In the genomic region with DNA sequence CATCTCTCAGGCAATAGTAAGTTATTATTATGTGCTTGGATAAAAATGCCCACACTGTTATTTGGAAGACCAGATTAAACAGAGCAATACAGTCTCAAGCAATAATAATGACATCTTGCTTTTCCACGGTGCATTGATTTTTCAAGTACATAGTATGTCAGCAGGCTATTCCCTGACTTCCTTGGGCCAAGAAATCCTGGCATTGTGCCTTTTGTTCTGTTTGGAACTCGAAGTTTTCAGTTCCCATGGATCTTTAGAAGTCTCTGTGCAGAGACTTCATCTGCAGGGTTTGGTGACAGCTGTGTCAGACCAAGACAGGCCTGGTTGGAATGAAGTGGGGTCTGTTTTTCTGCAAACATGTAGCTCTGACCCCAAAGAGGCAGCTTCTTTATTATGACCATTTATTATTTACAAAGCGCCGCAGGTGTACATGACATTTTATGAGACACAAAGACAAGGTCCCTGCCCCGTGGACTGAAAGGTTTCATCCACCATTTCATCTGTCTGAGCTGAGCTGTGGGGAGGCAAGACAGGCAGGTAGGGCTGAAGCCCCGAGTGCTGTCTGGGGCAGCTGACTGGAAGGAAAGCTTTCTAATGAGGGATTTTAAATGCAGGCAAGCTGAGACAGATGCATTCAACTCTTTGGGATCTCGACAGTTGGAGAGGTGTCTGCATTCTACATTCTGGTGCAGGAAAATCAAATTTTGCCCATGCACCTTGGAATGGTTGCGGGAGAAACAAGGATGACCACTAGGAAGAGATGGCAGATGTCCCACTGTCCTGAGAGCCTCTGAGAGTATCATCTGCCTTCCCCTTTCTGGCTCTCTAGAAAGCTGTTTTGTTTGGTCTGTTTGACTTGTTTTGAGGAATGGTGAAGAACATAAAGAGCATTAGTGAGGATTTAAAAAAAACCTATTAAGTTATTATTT, we compare ENCODE assay signal across 23 mouse cellular contexts. TPM values are rescaled to one million over a fixed set of nuclear protein-coding genes. Genes with fewer than 3 reads are reported as not detected.
DNase-seq lines count a peak whose midpoint lies in the region; ATAC-seq and TF ChIP-seq lines count a peak whose summit lies in the region.
"Had no signal": no experiment of that assay in that cellular context is flagged by ENCODE, and none has a peak within 500 bp of the region (broad histone marks: within the 10 kb centered on the region; RNA-seq: fewer than 3 reads in every experiment).

No protein-coding gene starts in this region.

- 41% methylated on average over 8 of the region's 8 CpGs for WGBS in cerebellum, adult 2 months
- 58% methylated on average over 8 of the region's 8 CpGs for WGBS in hindbrain, embryonic 15.5 days
- whole genome bisulfite sequencing in hindbrain, embryonic 12.5 days = 66% methylated on average over 8 of the region's 8 CpGs
- 51% methylated on average over 8 of the region's 8 CpGs for WGBS in midbrain, postnatal 0 days
- 46% methylated on average over 8 of the region's 8 CpGs for WGBS in midbrain, embryonic 16.5 days
- WGBS in stomach, postnatal 0 days = 45% methylated on average over 8 of the region's 8 CpGs

- H3K4me3 ChIP-seq in cerebellum, adult 2 months (replicated peaks; ENCODE audit: insufficient read depth, low read depth, low read length) = no peak overlapping the region
- no peak overlapping the region for H3K4me3 ChIP-seq in hindbrain, embryonic 15.5 days
- no peak overlapping the region for H3K4me3 ChIP-seq in hindbrain, embryonic 12.5 days
- no peak overlapping the region for H3K4me3 ChIP-seq in midbrain, postnatal 0 days (ENCODE audit: low read depth, low read length)
- H3K4me3 ChIP-seq in midbrain, embryonic 16.5 days (ENCODE audit: low read depth, low read length) = no peak overlapping the region
- H3K4me3 ChIP-seq in stomach, postnatal 0 days (ENCODE audit: low read depth, low read length) = no peak overlapping the region
- H3K4me3 ChIP-seq: forebrain, embryonic 12.5 days; heart, embryonic 12.5 days; liver, embryonic 13.5 days; megakaryocyte, embryonic 14.5 days had no signal

- no peak for TF ChIP-seq EP300 in stomach, postnatal 0 days (optimal IDR thresholded peaks at IDR 0.05)

- TF ChIP-seq CTCF in cerebellum, adult 2 months (IDR thresholded peaks at IDR 0.05; ENCODE audit: borderline replicate concordance, insufficient read depth, low read depth, low read length) = no peak
- no peak for TF ChIP-seq CTCF in midbrain, postnatal 0 days (IDR thresholded peaks at IDR 0.05)
- TF ChIP-seq CTCF in stomach, postnatal 0 days (IDR thresholded peaks at IDR 0.05; ENCODE audit: low read depth) = no peak

- no peaks in the 10 kb centered on the region for H3K27me3 ChIP-seq in cerebellum, adult 2 months (ENCODE audit: control insufficient read depth, insufficient read depth, low read length)
- H3K27me3 ChIP-seq in hindbrain, embryonic 15.5 days = no peaks in the 10 kb centered on the region
- no peaks in the 10 kb centered on the region for H3K27me3 ChIP-seq in hindbrain, embryonic 12.5 days
- H3K27me3 ChIP-seq in midbrain, postnatal 0 days (ENCODE audit: insufficient read depth, low read length) = no peaks in the 10 kb centered on the region
- no peaks in the 10 kb centered on the region for H3K27me3 ChIP-seq in midbrain, embryonic 16.5 days (ENCODE audit: control insufficient read depth, insufficient read depth, low read depth, low read length)
- no peaks in the 10 kb centered on the region for H3K27me3 ChIP-seq in stomach, postnatal 0 days (ENCODE audit: control insufficient read depth, insufficient read depth, low read length)
- H3K27me3 ChIP-seq: forebrain, embryonic 12.5 days; heart, embryonic 12.5 days; liver, embryonic 13.5 days had no signal

- H3K36me3 ChIP-seq in hindbrain, embryonic 15.5 days = no peaks in the 10 kb centered on the region
- no peaks in the 10 kb centered on the region for H3K36me3 ChIP-seq in hindbrain, embryonic 12.5 days
- H3K36me3 ChIP-seq in midbrain, postnatal 0 days (ENCODE audit: insufficient read depth, low read length) = no peaks in the 10 kb centered on the region
- H3K36me3 ChIP-seq in midbrain, embryonic 16.5 days (ENCODE audit: control insufficient read depth, insufficient read depth, low read length) = no peaks in the 10 kb centered on the region
- no peaks in the 10 kb centered on the region for H3K36me3 ChIP-seq in stomach, postnatal 0 days (ENCODE audit: control insufficient read depth, insufficient read depth, low read length)
- H3K36me3 ChIP-seq: forebrain, embryonic 12.5 days; heart, embryonic 12.5 days; liver, embryonic 13.5 days had no signal

- H3K4me1 ChIP-seq in cerebellum, adult 2 months (ENCODE audit: control insufficient read depth, insufficient read depth, low read length) = peaks cover 37% of the 10 kb centered on the region
- H3K4me1 ChIP-seq in hindbrain, embryonic 15.5 days (replicated peaks) = peaks cover 8% of the 10 kb centered on the region; the same call in 1 of the 2 replicates
- H3K4me1 ChIP-seq in hindbrain, embryonic 12.5 days = no peaks in the 10 kb centered on the region
- H3K4me1 ChIP-seq in midbrain, postnatal 0 days (ENCODE audit: insufficient read depth, low read length) = no peaks in the 10 kb centered on the region
- H3K4me1 ChIP-seq in midbrain, embryonic 16.5 days (ENCODE audit: control insufficient read depth, insufficient read depth, low read length) = no peaks in the 10 kb centered on the region
- no peaks in the 10 kb centered on the region for H3K4me1 ChIP-seq in stomach, postnatal 0 days (replicated peaks; ENCODE audit: control insufficient read depth, insufficient read depth)
- H3K4me1 ChIP-seq: forebrain, embryonic 12.5 days; heart, embryonic 12.5 days; liver, embryonic 13.5 days; megakaryocyte, embryonic 14.5 days had no signal

- peak in 1 of 2 experiments; percentile 75 for DNase-seq in cerebellum, adult 2 months
- DNase-seq in midbrain, postnatal 0 days (ENCODE audit: low spot score) = peak; percentile 61
- DNase-seq in cerebellum, postnatal 14 days = peak; percentile 66 to 84
- no peak for DNase-seq in stomach, postnatal 0 days (ENCODE audit: low spot score)
- DNase-seq: adrenal gland, postnatal 14 days; gastrocnemius, postnatal 14 days; heart, adult 18-20 months; kidney, postnatal 25 days; liver, embryonic 13.5 days; lung, adult 2 months; lung, postnatal 36 days; right cerebral cortex, postnatal 14 days had no signal

- peak overlapping the region; percentile 56 for H3K27ac ChIP-seq in cerebellum, adult 2 months (ENCODE audit: insufficient read depth, low read length)
- 0 out of 2 replicates have a peak overlapping the region, but pooled peaks have one; percentile 5 for H3K27ac ChIP-seq in hindbrain, embryonic 15.5 days (replicated peaks)
- H3K27ac ChIP-seq in hindbrain, embryonic 12.5 days = no peak overlapping the region
- no peak overlapping the region for H3K27ac ChIP-seq in midbrain, postnatal 0 days (ENCODE audit: low read depth, low read length)
- no peak overlapping the region for H3K27ac ChIP-seq in midbrain, embryonic 16.5 days (ENCODE audit: low read length)
- H3K27ac ChIP-seq in stomach, postnatal 0 days (replicated peaks) = no peak overlapping the region
- H3K27ac ChIP-seq: forebrain, embryonic 12.5 days; liver, embryonic 13.5 days had no signal

- no peaks in the 10 kb centered on the region for H3K9me3 ChIP-seq in hindbrain, embryonic 15.5 days
- no peaks in the 10 kb centered on the region for H3K9me3 ChIP-seq in hindbrain, embryonic 12.5 days (replicated peaks)
- no peaks in the 10 kb centered on the region for H3K9me3 ChIP-seq in midbrain, postnatal 0 days (ENCODE audit: low read length)
- H3K9me3 ChIP-seq in midbrain, embryonic 16.5 days (replicated peaks; ENCODE audit: control insufficient read depth, low read length, poor library complexity, severe bottlenecking) = no peaks in the 10 kb centered on the region
- no peaks in the 10 kb centered on the region for H3K9me3 ChIP-seq in stomach, postnatal 0 days (ENCODE audit: control insufficient read depth, low read length)
- H3K9me3 ChIP-seq: forebrain, embryonic 12.5 days; heart, embryonic 12.5 days; liver, embryonic 13.5 days had no signal

- no peak for TF ChIP-seq POLR2A in cerebellum, adult 2 months (IDR thresholded peaks at IDR 0.05; ENCODE audit: borderline replicate concordance, insufficient read depth, low read length)

- ATAC-seq in cerebellum, adult (ENCODE audit: insufficient number of reproducible peaks, low FRiP score, low TSS enrichment) = no peak
- no peak for ATAC-seq in hindbrain, embryonic 15.5 days (ENCODE audit: low FRiP score, low read depth)
- ATAC-seq in hindbrain, embryonic 12.5 days (ENCODE audit: low FRiP score) = no peak
- no peak for ATAC-seq in midbrain, postnatal 0 days (ENCODE audit: low FRiP score)
- ATAC-seq in midbrain, embryonic 16.5 days = no peak
- ATAC-seq in stomach, postnatal 0 days (ENCODE audit: low FRiP score, low TSS enrichment) = no peak
- ATAC-seq: CD4-positive, CD25-positive, alpha-beta regulatory T cell, adult 4 months; intestine, postnatal 0 days had no signal

- H3K4me2 ChIP-seq in hindbrain, embryonic 15.5 days = no peak overlapping the region
- no peak overlapping the region for H3K4me2 ChIP-seq in hindbrain, embryonic 12.5 days (replicated peaks)
- H3K4me2 ChIP-seq in midbrain, postnatal 0 days (ENCODE audit: low read depth, low read length, poor library complexity, severe bottlenecking) = no peak overlapping the region
- no peak overlapping the region for H3K4me2 ChIP-seq in midbrain, embryonic 16.5 days (ENCODE audit: low read length)
- H3K4me2 ChIP-seq in stomach, postnatal 0 days (replicated peaks; ENCODE audit: low read depth) = no peak overlapping the region
- H3K4me2 ChIP-seq: forebrain, embryonic 12.5 days; heart, embryonic 12.5 days; liver, embryonic 13.5 days had no signal

- no peak overlapping the region for H3K9ac ChIP-seq in hindbrain, embryonic 15.5 days
- H3K9ac ChIP-seq in hindbrain, embryonic 12.5 days = no peak overlapping the region
- no peak overlapping the region for H3K9ac ChIP-seq in midbrain, postnatal 0 days (replicated peaks; ENCODE audit: low read length, poor library complexity, severe bottlenecking)
- H3K9ac ChIP-seq in midbrain, embryonic 16.5 days (ENCODE audit: low read depth, low read length) = no peak overlapping the region
- H3K9ac ChIP-seq in stomach, postnatal 0 days (ENCODE audit: low read length) = no peak overlapping the region
- H3K9ac ChIP-seq: forebrain, embryonic 12.5 days; heart, embryonic 12.5 days; liver, embryonic 13.5 days had no signal

RNA-seq across cellular contexts. Expression of a gene that starts 57.4 kb away (rescaled TPM):
- 11.7 and 12.3 TPM in 2 replicates for polyA plus RNA-seq in cerebellum, adult 2 months (2012; rRNA removed)
- 11.7 and 13.7 TPM in 2 replicates for polyA plus RNA-seq in hindbrain, embryonic 15.5 days (2015; fragmentation: Nextera tagmentation; extraction: Ambion mirVana)
- 4.7 and 6.8 TPM in 2 replicates for polyA plus RNA-seq in hindbrain, embryonic 12.5 days (2016; fragmentation: Nextera tagmentation; extraction: Ambion mirVana)
- total RNA-seq in midbrain, postnatal 0 days (2014; rRNA removed) = 29.5 and 30.7 TPM in 2 replicates
- 9.0 and 10.0 TPM in 2 replicates for polyA plus RNA-seq in midbrain, postnatal 0 days (2015; fragmentation: Nextera tagmentation; extraction: Ambion mirVana)
- 14.7 and 14.8 TPM in 2 replicates for polyA plus RNA-seq in midbrain, embryonic 16.5 days (2015; fragmentation: Nextera tagmentation; extraction: Ambion mirVana)
- 0.58 and 0.64 TPM in 2 replicates for polyA plus RNA-seq in stomach, postnatal 0 days (2015; fragmentation: Nextera tagmentation; extraction: Ambion mirVana)
- total RNA-seq: adrenal gland, postnatal 14 days; gastrocnemius, postnatal 14 days; heart, adult 18-20 months; heart, postnatal 10 days; monocyte, adult 5-6 weeks had no signal
- polyA plus RNA-seq: CD4-positive, CD25-positive, alpha-beta regulatory T cell, adult 4 months; liver, embryonic 13.5 days had no signal

Comparison
In these comparisons a context has a peak if more than half of its experiments do, and no peak if none do; other contexts are left out.
1. H3K27ac ChIP-seq: peak in cerebellum, adult 2 months (single experiment) and hindbrain, embryonic 15.5 days (single experiment); none in hindbrain, embryonic 12.5 days (single experiment), midbrain, postnatal 0 days (single experiment), midbrain, embryonic 16.5 days (single experiment) and stomach, postnatal 0 days (single experiment).